Mouse (Mus musculus): ENCODE measurements around the gene Gab2.

GRCm38 (mm10) chr7:97348836-97349235, 267.4 kb downstream of the Gab2 start:
- TF ChIP-seq POLR2A (IDR thresholded peaks at IDR 0.05; ENCODE audit: borderline replicate concordance, control insufficient read depth, low read depth, low read length) (no peak), CTCF (IDR thresholded peaks at IDR 0.05; ENCODE audit: control insufficient read depth, insufficient read depth, low read length) (no peak)

Measured in bone marrow, adult 2 months (tissue).